Mouse (Mus musculus): ENCODE data around the gene Itga10.
"Not testable (repeated sequence)": the region's sequence is repeated elsewhere in the genome, so short reads cannot be mapped to it uniquely, and the experiment has no call there.

Gene Itga10

DNA sequence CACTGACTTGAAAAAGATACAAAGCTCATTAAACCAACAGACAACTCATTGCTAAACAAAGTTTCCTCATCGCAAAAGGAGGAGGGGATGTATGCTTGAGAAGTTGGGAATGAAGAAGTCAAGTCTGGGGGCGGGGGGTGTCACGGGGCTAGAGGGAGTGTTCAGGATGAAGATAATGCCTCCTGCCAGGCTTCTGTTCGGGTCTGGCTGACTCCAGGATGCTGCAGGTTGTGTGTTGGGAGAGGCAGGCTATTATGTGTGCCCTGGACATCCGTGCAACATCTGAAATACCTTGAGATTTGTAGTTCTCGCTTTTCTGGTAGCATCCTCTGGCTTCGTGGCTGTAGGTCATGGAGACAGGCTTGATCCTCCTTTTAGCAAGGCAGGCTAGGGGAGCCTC lies 33.1 kb downstream of the Itga10 start:
- in situ Hi-C loops (cut with MboI, MseI): no loop called here

DNA sequence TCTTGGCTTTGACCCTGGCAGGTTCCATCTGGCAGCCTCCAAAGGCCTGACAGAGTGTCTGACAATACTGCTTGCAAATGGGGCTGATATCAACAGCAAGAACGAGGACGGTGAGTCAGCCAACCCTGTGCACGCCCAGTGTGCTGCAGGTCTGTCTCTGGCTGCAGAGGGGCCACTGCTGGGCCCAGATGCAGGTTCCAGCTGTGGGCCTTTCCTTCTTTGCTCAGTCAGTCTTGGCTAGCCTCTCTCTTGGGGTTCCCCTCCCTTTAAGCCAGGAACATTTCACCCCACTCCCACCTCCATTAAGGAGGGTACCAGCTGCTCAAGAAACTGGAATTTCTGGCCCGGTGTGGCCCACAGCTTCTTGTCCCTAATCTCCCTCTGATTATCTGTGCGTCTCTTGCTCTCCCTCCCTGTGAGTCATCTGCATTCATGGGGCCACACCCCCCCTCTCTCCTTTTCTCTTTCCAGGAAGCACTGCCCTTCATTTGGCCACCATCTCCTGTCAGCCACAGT lies 33.8 kb downstream of the Itga10 start:
- in situ Hi-C loops (cut with MboI, MseI): no loop called here

DNA sequence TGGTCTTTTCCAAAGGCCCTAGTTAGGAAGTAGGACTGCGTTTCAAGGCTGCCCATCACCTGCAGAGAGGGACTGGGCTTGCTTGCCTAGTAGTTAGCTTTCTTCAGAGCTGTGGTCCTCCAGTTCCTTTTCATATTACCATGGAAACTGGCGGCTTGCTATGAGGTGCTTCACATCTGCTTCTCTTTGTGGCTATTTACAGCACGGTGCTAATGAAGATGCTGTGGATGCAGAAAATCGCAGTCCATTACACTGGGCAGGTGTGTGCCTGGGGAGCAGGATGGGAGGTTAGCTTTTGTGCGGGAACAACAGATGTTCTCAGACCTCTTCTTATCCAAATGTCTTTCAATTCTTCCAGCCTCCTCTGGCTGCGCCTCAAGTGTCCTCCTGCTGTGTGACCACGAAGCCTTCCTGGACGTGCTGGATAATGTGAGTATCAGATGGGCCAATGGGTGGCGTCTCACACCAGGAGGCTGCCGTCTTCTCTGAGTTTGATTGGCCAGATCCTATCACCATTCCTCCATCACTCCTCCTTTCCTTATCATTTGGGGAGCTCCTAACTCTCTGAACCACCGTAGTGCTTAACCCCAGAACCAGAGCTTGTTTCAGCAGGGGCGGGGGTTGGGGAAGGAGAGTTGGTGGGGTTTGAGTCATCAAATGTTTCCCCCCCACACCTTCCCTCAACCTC lies 35.0 kb downstream of the Itga10 start:
- in situ Hi-C loops (cut with MboI, MseI): no loop called here

DNA sequence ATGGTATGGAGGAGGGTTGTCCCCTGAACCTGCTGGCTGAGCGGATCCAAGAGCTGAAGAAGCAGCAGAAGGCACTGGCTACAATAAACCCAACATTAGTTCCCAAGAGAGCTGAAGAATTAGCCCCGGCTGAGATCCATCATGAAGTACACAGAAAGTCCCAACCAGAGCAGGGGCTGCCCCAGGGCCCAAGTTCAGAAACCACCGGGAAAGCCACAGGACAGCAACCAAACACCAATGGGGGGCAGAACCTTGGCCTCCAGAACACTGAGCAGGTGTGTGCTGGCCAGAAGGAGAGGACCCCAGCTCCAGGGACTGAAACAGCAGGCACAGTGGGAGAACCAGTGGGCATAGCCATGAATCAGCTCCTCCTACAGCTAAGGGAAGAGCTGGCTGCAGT lies 38.1 kb downstream of the Itga10 start:
- in situ Hi-C loops (cut with MboI, MseI): no loop called here

DNA sequence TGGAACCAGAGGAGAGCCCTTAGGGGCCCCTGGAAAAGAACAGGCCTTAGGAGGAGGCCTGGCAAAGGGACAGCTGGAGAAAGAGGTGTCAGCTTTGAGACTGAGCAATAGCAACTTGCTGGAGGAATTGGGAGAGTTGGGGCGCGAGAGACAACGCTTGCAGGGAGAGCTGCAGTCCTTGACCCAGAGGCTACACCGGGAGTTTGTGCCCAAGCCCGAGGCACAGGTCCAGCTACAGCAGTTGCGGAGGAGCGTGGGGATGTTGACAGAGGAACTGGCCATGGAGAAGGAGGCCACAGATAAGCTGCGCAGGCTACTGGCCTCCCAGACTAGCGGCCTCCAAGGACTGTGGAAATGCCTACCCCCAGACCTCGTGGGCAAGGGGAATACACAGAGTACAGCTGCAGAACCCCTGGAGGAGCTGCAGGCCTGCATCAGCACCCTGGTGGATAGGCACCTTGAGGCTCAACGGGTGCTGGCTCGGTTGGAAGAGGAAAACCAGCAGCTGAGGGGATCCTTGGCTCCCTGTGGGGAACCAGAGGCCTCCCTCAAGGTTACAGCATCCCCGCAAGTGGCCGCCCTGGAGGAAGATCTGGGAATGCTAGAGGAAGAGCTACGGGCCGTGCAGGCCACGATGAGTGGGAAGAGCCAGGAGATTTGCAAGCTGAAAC lies 38.9 kb downstream of the Itga10 start:
- in situ Hi-C loops (cut with MboI, MseI): no loop called here

DNA sequence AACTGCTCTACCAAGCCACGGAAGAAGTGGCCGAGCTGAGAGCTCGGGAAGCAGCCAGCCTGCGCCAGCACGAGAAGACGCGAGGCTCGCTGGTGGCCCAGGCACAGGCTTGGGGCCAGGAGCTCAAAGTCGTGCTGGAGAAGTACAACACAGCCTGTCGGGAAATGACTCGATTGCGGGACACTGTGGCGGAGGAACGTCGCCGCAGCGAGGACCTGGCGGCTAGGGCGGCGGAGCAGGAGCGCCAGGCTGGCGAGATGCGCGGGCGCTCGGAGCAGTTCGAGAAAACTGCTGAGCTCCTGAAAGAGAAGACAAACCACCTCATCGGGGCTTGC lies 39.4 kb downstream of the Itga10 start:
- in situ Hi-C loops (cut with MboI, MseI): no loop called here

DNA sequence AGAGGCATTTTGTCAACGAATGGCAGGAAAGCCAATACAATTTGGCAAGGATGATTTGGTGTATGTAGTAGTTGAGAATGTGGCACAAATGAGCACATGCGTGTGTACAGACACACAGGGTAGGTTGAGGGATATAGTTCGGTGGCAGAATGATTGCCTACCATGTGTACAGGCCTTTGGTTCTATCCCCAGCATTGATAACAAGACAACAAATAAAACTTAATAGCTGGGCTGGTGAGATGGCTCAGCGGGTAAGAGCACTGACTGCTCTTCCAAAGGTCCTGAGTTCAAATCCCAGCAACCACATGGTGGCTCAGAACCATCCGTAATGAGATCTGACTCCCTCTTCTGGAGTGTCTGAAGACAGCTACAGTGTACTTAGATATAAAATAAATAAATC lies 40.7 kb downstream of the Itga10 start:
- in situ Hi-C loops (cut with MboI, MseI): not testable (repeated sequence)

DNA sequence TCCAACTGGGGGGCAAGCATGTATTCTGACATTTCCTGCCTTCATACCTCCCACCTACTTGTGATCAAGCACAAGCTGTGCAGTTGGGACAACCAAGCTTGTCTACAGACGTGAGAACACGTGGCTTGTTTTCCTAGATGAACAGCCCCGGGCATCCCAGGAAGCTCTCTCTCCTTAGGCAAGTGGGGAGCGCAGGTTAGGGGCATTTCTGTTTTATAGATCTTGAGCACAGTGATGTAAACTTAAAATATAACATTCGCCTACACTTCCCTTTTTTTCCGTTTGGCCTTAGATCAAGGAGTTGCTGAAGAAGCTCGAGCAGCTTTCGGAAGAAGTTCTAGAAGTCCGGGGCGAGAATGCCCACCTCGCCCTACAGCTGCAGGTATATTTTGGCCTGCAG lies 43.5 kb downstream of the Itga10 start:
- in situ Hi-C loops (cut with MboI, MseI): no loop called here

DNA sequence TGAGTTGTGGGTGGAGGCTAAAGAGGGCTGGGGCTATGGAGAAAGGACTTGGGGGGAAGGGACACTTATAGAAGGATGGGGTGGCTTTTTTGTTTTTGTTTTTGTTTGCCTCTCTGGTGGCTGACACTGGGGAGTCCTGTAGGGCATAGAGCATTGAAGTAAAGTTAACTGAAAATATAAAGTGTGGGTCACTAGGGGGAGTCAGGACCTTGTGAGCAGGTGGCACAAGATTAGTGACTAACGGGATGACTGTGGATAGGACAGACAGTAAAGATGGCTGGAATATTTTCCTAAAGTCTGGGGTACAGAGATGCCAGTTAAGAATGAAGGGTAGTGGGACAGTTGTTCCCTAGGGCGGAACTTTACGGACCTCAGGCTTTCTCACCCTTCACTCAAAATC lies 44.9 kb downstream of the Itga10 start:
- in situ Hi-C loops (cut with MboI, MseI): no loop called here

DNA sequence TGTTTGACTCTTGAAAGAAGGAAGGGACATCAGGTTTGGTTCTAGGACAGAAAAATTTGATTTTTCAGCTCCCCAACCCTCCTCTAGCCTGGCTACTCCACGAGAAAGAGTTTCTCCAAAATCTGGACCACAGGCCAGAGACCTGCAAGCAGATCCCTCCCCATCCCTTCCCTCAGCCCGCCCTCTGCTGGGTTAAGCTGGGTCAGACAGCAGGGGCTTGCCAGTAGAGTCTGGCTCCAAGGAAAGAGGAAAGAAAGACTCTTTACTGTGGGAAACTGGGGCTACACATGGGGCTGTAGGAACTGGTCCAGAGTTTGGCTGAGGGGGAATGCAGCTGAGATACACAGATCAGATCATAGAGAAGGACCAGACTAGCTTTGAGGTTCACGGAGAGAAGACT lies 47.1 kb downstream of the Itga10 start:
- in situ Hi-C loops (cut with MboI, MseI): no loop called here

DNA sequence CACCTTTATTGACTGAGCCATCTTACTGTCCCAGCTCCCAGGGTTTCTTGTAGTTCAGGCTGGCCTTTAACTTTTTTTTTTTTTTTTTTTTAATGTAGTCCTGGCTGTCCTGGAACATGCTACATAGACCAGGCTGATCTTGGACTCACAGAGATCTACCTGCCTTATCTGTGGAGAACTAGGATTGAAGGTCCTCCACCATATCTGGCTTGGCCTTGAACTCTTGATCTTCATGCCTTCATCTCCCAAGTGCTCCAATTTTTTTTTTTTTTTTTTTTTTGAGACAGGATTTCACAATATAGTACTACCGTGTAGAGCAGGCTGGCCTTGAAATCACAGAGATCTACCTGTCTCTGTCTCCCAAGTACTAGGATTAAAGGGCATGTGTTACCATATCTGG lies 48.2 kb downstream of the Itga10 start:
- in situ Hi-C loops (cut with MboI, MseI): no loop called here

DNA sequence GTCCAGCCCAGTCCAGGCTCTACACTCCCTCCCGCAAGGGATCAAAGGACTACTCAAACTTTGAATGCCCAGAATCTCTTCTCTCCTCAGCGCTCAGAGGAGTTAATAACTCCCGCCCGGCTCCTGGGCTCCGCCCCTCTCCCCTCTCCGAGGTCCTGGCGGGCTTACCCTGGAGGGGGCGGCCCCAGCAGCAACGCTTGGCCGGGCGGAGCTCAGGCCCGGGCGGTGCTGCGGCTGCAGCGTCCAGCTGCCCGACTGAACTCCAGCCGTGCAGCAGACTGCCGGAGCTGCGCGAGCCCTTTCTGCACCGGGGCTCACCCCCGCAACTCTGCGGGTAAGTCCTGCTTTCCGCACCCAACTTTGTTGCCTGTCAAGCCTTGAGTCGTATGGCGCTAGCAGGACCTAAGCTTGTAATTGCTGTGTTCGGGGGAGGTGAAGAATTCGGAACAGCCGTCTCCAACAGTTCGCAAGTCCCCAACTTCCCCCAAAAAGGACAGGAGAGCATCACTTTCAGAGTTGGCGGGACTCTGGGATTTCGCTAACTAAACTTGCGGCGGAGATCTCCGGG lies 50.9 kb downstream of the Itga10 start, which contains the start of gene Pias3:
TSS of gene Pias3 (plus strand) at position 187 of the 568 bp plus-strand sequence.
- in situ Hi-C loops (cut with MboI, MseI): no loop called here

DNA sequence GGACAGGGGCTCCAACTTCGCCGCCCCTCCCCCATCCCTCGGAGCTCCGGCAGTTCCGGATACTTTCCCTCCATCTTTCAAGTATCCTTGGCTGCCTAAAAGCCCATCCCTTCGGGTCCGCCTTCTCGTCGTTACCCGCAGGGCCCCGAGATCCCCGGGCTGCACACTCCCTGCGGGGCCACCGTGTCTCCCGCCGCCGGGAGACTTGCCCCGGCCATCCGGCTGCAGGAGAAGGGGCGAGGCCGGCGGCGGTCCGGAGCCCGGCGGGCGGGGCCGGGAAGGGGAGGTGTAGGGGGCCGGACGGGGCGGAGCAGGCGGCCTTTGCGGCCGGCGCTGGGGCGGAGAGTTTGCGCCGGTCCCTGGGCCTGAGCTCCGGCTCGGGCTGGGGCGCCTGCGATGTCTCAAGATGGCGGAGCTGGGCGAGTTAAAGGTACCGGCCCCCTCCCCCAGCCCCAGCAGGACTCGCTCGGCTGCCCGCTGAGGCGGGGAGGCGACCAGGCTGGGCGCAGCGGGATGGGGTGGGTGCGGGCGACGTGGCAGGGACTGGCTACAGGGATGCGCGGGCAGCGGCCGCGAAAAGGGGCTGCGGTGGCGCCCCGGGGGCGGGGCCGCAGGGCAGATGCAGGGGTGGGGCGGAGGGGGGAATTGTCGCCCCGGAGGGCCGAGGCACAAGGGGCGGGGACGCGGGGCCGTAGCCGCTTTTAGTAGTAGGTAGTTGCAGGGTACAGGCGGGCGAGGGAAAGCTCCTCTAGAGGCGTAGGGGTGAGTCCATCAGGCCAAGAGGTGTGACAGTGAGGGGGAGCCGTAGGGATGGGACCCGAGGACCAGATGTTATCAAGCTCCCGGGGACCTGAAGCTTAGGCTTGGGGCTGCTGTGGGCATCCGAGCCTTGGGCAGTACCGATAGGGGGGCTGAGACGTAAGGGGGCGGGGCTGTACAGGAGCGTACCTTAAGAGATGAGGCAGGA lies 51.7 kb downstream of the Itga10 start:
- in situ Hi-C loops (cut with MboI, MseI): no loop called here

DNA sequence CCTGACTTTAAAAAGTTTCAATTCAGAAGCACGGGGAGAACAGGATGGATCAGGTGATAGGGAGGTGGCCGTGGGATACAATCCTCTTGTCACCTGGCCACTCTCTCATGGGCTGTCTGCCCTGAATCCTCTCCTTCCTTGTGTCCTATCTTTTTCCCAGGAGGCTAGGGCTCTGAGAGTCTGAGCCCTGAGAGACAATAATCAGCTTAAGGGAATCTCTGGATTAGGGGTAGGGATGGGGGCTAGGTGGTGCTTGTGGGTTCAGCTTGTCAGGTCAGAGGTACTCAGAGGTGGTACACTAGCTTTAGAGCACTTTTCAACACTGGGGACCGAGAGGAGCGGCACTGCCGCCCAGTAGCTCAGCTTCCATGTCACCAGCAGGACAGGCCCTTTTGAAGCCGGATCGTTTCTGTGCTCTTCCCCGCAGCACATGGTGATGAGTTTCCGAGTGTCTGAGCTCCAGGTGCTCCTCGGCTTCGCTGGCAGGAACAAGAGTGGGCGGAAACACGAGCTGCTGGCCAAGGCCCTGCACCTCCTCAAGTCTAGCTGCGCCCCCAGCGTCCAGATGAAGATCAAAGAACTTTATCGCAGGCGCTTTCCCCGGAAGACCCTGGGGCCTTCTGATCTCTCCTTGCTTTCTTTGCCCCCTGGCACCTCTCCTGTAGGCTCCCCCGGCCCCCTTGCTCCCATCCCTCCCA lies 53.8 kb downstream of the Itga10 start:
- in situ Hi-C loops (cut with MboI, MseI): no loop called here

DNA sequence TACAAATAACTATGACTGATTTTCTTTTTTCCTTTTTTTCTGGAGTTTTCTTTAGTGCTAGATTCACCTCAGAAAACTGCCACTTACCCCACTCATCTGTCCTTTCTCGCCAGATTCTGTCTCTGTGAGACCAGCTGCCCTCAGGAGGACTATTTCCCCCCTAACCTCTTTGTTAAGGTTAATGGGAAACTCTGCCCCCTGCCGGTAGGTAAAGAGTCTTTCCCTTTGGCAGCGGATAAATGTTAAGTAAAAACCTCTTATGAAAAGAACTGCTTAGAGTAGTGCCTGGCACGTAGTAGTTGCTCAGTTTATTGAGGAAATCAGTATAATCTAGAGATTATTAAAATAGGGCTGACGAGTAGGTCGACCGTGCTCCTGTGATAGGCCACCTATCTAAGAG lies 55.0 kb downstream of the Itga10 start:
- in situ Hi-C loops (cut with MboI, MseI): loop anchor here in 1 of 2 experiments (5.0 kb wide), 1 partner anchor 38 kb away; no protein-coding TSS in a partner anchor

DNA sequence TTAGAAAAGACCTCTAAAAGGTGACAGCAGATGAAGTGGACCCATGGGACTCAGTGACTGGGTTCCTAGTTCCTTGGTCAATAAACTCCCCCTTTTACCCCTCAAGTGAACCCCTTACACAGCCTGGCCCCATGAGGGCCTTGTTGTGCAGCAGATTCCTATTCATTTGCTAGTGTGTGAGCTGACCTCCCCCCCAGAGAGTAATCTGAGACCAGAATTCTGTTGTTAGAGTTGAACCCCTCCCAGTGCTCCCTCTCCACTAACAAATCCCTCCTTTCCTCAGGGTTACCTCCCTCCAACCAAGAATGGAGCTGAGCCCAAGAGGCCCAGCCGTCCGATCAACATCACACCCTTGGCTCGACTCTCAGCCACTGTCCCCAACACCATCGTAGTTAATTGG lies 55.6 kb downstream of the Itga10 start:
- in situ Hi-C loops (cut with MboI, MseI): loop anchor here in 1 of 2 experiments (5.0 kb wide), 1 partner anchor 39 kb away; no protein-coding TSS in a partner anchor

DNA sequence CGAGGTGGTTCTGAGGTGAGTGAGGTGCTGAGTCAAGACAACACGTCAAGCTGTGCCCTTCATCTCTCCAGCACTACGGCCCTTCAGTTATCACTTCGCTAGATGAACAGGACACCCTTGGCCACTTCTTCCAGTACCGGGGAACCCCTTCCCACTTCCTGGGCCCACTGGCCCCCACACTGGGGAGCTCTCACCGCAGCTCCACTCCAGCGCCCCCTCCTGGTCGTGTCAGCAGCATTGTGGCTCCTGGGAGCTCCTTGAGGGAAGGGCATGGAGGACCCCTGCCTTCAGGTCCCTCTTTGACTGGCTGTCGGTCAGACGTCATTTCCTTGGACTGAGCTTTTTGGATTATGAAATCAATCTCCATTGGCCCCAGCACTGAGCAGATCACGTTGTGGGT lies 59.4 kb downstream of the Itga10 start:
- in situ Hi-C loops (cut with MboI, MseI): loop anchor here in 1 of 2 experiments (5.0 kb wide), 1 partner anchor 42 kb away; no protein-coding TSS in a partner anchor

DNA sequence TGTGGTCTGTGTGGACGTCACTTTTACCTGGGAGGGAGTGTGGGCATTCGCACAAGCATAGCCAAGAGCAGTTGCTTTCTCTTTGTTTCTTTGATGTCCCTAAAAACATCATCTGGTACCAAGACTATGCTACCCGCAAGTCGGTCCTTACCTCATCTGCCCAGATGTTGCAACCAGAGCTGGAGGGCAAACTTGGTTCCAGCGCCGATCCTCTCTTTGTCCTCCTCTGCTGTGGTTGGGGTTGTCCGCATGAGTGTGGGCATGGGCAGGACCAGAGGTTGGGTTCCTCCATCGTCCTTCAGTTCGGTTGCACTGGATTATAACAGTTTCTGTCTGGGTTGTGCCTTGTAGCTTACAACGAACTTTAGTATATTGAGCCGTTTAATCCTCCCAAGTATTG lies 60.8 kb downstream of the Itga10 start:
- in situ Hi-C loops (cut with MboI, MseI): no loop called here

DNA sequence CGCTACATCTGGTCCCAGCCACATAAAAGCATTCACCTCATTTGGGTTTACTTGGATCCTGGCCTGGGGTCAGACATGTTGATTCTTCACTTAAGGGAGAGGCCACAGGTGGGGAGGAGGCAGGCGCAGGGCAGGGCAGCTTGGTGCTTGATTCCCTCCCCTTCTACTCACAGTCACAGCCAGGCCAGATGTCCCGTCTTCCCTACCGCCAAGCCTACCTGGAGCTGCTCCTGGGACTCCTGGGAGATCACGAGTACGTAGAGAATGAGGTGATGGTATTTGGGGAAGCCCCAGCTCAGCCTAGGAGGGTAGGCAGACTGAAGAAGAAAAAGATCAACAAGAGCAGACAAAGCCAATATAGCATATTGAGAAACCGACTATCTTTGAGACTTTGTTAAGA lies 61.6 kb downstream of the Itga10 start:
- in situ Hi-C loops (cut with MboI, MseI): no loop called here

DNA sequence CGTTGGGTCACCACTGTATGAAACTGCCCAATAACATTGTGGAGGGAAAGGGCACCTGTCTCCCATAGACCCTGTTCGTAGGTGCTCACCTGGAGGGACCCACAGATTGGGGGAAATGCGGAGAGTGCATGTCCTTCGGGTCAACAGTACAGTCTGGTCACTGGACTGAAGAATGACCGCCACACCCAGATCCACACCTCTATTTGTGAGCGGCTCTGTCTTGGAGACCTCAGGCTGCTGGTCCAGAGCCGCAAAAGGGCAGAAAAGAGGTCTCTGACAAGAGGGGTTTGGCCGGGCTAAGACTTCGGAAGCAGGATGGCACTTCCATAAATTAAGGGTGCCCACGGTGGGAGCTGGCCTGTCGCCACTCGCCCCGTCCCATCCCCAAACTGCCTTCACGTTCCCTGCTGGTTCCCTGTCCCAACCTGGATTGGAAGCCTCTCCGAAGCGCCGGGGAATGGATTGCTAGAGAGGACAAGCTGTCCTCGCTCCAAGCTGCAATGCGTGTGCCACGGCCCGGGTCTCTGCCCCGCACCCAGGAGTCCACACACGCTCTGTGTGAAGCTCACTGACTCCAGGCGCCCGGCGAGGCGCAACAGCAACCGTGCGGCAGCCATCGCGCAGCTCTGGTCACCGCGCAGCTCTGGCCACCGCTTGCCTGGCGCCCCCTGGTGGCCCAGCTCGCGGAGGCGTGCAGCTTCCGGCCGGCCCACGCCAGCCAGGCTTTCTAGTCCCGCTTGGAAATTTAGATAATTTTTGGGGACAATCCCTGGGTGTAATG lies 62.7 kb downstream of the Itga10 start, which contains the start of gene Nudt17:
TSS of gene Nudt17 (minus strand) at position 660 of the 781 bp plus-strand sequence.
- in situ Hi-C loops (cut with MboI, MseI): no loop called here

Data from T-helper 17 cell (primary cell).